Mouse (Mus musculus): ENCODE results near the gene Dnm3.

Dnm3 gene

DNA sequence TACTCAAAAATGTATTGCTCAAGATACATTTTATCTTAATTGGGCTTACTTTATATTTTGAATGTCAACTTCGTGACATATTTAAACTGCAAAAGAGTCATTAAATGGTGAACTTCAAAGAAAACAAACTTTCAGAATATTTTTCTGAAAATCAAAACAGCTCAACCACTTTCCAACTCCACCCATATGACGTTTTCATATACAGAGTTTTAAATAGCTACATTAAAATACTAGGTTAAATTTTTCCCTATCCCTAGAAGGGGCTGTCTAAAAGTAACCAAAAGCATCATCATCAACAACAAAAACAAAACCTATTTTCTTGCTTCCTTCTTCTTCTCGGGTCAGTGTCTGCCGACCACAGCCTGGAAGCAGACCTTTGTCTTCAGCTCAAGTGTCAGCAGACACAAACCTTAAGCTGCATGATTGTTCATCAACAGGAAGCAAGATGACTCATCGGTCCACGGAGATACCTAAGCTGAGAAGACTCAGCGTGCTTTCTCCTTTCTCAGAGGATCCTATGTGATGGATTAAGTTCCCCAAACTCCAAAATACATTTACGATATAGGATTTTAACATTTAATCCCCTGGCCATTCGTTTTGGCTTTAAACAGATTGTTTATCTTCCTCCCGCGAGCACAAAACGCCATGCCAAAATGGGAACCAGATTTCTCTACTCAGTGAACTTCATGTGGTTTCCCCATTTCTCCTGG lies 270.7 kb downstream of the Dnm3 start:
- peak; percentile 91 for DNase-seq

DNA sequence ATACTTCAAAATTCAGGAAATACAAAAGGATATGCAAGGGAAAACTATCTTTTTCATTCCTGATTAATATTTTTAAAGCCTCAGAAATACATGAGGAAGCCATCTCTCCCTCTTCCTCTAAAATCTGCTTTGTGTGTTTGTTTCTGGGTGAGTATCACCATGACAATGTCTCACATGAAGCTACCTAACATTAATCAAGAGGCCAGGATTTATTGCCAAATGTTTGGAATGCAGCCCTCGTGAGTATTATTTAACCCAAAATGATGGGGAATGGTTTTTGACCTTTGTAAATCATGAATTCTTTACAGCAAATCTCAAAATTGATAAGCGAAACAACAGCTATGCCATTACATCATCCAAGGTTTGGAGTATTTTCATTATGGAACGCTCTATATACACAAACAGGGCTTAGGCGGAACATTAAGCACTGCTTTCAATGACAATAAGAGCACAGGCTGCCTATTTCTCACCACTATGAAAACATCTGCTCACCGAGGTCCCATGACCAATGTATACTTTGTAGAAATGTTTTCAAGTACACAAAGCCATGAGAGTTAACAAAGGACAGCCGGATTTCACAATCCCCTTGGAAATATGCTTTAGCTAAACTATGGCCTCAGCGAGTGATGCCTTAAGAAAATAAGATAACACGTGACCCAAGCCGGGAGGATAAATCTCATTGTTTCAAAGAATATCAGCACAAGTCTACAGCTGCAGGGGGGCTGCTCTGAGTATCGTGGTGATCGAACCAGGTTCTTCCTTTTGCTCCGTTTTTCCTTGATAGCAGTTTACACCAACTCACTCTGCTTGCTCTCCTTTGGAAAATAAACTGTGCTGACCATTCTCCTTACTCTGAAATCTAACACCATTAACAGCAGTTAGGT lies 275.1 kb downstream of the Dnm3 start:
- no peak for DNase-seq

DNA sequence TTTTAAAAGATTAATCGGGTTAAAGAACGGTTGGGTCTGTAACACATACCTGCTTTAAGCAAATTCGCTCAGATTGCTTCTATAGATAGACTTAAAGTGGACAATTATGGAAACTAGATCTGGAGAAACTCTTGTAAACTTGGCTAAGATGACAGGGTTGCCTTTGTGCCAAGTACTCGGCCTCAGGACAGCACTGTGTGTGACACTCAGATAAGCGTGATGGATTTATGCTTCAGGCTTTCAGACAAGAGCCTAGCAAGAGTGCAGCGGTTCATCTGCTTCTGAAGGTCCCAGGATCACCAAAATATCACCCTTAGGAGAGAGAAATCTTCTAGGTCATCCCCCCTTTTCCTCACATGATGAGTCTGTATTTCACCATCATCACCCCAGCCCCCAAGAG lies 277.4 kb downstream of the Dnm3 start:
- DNase-seq: no peak

DNA sequence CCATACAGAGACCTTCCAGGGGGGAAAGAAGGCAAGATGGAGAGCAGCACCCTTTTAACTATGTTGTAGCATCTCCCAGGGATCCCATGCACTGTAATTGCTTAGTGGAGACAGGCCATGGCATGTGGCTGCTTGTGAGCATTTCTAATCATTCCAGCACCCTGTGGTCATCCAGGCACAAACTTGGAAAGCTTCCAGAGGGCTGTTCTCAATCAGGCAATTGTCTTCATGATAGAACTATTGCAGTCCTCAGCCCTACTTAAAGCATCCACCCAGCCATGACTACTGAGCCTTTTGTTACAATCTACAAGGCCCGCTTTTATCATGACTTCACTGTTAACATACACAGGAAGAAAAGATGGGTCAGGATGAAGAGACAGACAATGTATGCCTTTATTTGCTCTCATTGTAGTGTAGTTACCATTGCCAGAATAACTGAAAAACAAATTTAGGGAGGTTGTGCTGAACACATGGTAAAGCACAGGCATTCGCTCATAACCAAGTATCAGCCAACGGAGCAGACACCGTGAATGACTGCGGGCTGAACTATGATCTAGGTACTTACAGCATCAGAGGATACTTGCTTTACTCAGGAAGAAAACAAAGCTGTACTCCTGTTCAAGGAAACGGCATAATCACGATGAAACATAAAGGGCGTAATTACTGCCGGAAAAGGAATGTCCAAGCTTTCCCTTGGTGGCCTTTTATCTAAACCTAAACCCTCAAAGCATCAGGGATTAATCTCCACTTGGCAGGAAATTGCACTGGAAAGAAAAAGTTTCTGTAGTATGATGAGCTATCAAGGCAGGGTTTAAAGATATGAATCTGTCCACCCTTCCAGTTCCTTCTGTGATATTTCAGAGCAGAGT lies 280.8 kb downstream of the Dnm3 start:
- DNase-seq: no peak

DNA sequence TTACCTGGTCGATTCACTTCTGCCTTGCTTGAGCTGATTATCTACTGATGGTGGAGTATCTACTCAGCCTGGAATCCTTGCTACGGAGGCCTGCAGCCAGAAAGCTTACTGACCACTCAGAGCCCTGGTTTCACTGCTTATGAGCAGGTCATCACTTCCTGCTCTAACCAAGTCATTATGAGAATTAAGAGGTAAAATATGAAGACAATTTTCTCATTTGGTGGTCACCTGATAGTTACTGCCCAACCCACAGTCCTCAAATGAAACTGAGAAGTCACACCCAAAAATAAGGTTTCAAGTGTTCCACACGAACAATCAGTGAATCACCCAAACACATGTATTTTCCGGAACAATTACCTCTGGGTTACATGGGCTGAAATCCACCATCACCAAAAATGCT lies 289.1 kb downstream of the Dnm3 start:
- DNase-seq: peak; percentile 79

DNA sequence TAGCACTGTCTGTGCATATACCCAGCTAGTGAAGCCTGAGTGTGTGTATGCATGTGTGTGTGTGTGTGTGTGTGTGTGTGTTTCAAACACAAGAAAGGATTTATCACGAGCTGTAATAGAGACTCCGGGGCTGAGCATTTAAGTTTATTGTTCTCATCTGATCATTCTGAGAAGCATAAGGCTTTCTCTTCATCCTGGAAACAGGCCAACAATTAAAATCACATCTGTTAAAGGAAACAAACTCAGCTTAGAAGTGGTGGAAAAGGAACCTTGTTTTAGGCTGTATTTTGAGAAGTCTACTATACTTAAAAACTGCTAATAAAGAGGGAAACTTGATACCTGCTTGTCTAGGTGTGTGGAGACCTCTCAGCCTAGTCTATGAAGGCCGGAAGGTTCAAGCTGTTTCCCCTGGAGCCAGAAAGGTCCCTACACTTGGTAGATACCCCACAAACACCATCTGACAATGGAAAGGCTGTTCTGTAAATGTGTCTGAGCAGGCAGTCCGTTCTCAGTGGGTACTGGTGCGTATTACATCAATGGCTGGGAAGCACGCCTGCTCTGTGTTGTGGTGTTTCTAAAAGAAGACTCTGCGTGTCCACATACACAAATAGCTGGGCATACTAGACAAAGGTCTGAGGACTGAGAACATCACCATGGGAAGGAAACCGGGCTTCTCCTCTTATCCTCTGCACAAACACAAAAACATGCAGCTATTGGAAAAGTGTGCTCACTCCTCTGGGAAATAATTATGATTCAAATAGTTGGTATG lies 290.3 kb downstream of the Dnm3 start:
- peak; percentile 95 for DNase-seq

DNA sequence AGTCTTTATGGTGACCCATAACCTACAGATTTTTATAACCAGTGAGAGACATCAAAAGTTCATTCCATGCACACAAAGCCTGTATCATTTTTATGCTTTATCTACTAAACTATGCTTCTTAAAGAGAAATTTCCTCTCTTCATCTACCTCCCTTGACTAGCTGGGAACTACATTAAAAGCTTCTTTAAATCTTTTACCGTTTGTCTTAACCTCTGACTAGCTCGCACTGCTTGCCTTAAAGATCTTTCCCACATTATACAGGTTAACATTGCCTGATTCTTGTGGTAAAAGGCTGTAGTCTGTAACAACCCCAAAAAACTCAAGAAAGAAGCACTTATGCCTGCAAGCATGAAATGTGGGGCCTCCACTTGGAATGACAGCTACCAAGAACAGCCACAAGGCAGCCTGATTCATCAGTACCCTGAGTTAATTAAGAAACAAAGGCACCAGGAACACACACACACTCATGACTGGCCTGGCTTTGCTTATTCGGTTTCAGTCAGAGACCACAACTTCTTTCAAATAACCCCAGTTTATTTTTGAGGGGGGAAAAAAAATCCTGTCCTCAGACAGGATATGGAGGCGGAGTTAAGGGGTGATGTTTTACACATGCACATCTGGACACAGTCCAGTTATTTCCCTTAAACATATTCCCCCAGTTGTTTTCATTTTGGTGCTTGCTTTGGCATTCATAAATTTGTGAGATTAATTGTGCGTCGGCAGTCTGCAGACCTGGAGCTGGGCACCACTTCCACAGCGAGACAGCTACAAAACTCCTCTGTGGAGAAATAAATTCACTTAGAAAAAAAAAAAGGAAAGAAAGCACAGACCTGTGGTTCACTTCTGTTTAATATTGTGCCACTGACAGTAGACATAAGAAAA lies 291.1 kb downstream of the Dnm3 start:
- peak; percentile 90 for DNase-seq

DNA sequence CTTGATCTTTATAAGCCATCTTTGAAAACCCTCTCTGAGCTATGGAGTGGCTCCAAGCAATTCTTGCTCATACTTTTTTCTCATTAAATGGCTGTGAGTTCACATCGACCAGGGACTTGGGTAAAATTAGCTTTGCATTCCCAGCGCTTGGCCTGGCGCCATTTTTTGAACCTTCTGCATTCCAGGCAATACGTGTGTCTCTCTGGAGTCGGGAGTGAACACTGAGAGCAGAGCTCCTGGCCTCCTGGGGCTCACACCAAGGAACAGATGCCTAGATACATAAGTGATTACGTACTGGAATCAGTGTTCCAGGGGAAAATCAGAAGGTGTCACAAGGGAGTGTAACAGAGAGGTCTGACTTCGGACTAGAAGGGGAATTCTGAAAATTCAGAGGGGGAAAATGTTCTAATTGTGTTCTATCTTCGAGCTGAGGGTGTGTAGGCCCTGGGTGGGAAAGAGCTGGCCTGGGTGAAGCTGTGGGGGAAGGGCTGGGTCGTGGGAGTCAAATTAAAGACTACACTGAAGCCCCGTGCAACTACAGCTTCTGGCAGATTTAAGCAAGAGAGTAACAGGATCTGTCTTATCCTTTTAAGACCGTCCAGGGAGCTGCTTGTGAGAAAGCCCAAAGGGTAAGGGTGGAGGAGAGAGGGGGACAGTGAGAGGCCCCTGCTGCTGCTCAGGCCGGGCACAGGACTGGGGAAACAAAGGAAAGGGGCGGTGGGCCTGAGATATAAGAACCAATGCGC lies 293.7 kb downstream of the Dnm3 start:
- DNase-seq: peak; percentile 97

DNA sequence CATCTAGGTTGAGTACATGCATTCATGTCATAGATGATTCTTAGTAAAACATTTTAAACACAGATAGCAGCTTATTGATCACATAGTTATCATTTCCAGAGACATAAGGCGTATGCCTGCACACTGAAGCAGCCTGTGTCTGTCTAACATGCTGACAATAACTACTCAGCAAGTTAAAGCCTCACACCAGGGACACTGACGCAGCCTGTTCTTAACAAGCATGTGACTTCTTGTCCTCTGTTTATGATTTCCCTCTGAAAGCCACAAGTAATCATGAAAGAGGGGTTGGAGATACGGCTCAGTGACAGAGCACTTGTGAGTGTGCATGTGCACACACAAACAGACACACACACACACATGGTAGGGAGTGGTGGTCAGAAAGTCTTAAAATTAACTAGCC lies 294.4 kb downstream of the Dnm3 start:
- peak; percentile 58 for DNase-seq

DNA sequence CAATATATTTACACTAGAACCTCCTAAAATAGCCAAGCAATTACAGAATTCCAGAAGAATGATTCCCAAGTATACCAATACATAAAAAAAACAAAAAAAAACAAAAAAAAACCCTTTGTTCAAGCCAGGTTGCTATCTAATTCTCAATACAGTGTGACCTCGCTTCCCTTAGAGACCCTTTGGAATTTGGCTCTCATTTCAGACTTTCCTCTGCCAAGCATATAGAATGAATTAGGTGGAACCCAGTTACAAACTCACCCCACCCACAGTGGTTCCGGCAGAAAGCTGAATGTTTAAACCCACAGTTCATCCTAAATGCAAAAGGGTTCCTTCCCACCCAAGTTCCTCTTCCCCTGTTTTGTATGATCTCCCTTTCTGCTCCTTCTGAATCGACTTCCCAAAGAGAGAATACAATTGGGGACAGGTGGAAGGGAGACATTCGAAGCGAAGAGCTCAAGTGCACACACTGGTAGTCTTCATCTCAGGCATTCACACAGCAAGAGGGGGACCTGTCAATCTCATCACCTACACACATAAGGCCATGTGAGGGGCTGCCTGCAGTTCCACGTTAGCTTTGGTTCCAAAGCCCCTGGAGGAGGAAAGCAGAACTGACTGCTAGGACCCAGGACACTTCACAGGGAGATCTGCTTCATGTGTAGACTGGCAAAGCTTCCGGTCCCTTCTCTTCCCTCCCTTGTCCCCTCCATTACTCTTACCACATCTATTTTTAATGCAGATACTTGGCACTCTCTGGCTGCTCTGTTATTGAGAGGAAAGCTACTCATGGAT lies 296.5 kb downstream of the Dnm3 start:
- DNase-seq: peak; percentile 73

DNA sequence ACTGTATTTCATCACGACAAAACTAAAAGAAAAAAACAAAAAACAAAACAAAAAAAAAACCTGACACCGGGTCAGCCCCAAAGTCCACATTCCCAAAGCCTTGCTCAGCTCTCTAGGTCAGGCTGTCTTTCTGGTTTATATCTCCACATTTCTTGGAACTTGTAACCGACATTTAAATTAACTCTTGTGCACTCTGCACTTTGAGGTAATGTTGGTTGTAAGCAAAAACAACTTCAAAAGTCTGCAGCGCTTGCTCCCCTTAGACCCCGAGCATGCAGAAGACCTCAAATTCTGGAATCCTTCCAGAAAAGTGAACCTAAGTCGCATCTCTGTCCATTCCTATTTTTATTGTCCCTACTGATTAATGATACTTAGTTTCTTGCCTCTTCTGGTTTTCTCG lies 297.4 kb downstream of the Dnm3 start:
- DNase-seq: no peak

DNA sequence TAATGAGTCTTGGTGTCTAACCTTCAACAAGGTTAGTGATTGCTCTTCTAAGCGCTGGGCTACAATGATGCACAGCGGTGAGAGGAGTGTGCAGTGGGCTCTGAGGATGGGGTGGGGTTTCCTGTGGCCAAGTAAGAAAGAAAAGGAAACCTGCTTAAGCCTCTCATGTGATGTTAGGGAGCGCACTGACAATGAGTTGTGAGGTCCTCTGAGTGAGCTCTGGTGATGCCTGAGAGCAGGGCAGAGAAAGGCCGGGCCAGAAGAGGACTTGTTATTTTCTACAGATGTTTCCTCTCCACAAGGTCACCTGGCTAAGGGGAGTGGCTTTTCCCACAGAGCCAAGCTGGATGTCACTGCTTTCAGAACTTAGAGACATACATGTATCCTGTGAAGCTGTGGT lies 298.4 kb downstream of the Dnm3 start:
- peak; percentile 93 for DNase-seq

DNA sequence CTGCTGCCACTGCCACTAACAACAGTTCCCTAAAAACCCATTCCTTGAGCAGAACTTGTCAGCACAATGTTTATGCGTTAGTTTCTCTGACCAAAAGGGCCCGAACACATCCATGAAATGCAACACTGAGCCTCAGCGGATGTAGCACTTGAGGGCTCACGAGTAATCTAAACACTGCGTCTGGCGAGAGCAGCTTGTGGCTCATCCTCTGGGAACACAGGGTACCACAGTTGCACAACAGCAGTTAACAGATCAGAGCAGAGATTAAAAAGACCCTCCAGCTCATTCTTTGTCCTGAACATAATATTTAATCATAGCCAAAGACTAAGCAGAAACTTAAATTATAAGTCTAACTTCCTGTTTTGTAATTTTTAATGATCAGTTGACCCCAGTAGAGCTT lies 305.0 kb downstream of the Dnm3 start:
- peak; percentile 54 for DNase-seq

DNA sequence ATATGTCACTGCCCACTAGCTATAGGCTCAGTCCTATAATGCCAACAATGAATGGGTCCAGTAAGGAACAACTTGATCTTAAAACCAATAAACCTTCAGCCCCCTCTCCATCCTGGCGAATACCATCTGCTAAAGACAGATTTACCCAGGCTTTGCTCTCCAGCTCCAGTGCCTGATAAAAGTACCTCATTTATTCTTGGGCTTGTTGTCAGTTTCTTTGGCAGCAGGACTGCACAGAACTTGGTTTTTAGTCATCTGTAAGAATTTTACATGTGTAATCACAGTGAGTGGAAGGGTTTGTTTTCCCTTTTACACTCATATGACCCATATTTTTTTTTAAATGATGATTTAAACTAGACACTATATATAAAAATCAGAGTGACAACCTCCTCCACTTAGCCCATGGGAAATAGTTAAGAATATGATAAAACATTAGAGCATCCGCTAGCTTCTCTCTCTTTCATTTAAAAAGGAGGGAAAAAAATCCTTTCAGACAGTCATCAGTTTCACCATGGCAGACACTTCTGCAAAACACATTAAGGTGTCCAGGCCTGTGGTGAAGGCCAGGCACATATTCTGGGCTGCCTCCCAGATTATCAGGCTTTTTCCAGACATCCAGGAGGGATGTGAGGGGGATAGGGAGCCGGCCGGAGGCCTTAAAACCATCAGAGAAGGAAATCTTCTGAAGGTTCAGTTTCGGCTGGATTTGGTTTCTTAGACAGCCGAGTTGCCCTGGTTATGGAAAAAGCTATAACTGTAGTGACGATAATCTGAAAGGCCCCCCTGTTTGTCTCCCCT lies 313.9 kb downstream of the Dnm3 start:
- peak; percentile 71 for DNase-seq

DNA sequence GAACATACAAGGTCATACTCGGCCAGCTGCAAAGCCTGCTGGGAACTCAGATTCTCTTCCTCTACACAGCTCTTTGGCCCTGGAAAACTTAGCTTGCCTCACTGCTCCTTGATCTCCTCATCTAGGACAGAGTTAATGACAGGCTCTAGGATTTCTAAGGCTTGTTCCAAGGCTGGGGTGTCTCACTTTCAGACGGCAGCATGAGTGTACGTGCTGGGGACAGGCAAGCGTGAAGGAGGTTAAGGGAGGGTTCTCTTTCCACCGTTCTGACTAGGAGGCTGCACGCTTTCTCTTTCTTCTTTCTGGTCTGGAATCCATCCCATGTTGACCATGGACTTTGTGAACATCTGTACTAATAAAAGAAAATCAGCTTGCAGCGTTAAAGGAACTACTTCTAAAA lies 315.2 kb downstream of the Dnm3 start:
- DNase-seq: peak; percentile 74

DNA sequence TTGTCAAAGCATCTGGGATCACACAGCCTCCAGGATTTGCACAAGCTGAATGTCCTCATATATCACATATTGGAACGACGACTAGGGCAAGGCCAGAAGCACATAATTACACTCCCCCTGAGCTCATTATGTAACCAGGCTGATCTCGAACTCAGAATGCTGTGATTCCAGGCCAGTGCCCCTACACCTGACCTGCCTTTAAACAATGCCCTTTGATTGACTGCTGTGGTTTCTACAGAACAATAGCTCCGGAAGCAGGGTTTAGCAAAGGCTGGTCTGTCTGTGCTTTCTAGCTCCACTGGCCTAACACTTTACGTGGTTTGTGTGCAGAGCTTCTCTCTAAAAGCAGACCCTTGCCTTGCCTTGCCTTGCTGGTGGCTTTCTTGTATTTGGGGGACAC lies 315.6 kb downstream of the Dnm3 start:
- DNase-seq: peak; percentile 67

DNA sequence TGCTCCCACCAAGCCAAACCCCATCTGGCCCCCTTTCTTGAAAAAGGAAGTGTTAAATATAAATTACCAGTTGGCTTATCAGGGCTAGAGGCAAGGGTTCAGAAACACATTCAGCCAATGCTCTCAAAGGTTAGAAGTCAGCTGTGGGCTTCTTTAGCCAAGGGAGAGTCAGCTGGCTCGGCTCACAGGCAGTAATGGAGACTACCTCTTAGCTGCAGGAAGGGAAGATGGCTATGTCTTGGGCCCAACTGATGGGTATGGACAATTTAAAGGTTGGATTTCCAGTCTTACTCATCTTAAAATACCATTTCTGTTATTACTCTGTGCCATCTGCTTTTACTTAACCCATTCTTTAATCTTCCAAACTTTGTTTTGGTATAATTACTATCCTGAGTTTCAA lies 317.1 kb downstream of the Dnm3 start:
- peak; percentile 74 for DNase-seq

DNA sequence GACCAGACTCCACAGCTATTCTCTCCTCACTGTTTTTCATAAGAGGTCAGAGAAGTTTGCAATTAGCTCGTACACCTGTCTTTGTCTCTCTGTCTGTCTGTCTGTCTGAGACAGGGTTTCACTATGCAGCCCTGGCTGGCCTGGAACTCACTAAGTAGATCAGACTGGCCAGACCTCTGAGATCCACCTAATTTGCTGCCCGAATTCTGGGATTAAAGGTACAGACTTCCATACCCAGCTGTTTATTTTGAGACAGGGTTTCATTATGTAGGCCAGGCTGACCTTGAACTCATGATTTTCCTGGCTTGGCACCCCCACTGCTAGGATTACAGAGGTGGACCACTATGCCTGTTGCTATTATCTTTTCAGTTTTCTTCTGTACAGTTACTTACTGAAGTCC lies 319.3 kb downstream of the Dnm3 start:
- DNase-seq: peak; percentile 62

DNA sequence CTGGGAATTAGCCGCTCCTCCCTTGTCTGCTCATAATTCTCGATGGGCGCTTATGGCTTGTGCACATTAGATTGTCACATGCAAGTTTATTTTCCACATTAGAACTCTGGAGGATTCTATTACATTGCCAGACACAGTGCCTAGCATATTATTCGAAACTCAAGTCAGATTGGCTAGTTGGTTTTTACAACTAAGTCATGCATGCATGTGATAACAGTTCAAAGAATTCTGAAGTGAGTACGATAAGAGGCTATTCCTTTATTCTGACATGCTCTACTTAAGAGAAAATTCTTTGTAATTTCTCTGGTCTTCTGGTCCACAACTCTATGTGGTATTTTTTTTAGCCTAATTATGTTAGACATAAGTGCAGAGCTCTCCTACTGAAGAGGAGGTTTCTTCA lies 320.2 kb downstream of the Dnm3 start:
- DNase-seq: no peak

Data from heart, adult 11 months (tissue).